Mouse (Mus musculus) left cerebral cortex, adult 11 months (tissue): ENCODE results near the gene Pth2.
"Not testable (repeated sequence)": the region's sequence is repeated elsewhere in the genome, so short reads cannot be mapped to it uniquely, and the experiment has no call there.

Experiments used
- DNase-seq: peaks from one replicate; pipeline ENCODE4 v3.0.0; 2022; ENCODE audit warnings: low spot score

Gene Pth2

GRCm38 (mm10) chr7:45154096-45154992 is 26.5 kb upstream of the Pth2 start, which contains the start of the genes Pih1d1 and Aldh16a1:
Pih1d1 (plus strand) TSS chr7:45154303.
Aldh16a1 (minus strand) TSS chr7:45154584.
- DNase-seq: peak; percentile 95

- no peak for DNase-seq
These were observed 25.7 kb upstream of the Pth2 start for GRCm38 (mm10) chr7:45154993-45155514.

- DNase-seq: no peak
These were observed 25.2 kb upstream of the Pth2 start for GRCm38 (mm10) chr7:45155590-45155989.

GRCm38 (mm10) chr7:45156206-45156605 is 24.6 kb upstream of the Pth2 start:
- DNase-seq: no peak

GRCm38 (mm10) chr7:45157459-45157858 is 23.3 kb upstream of the Pth2 start:
- no peak for DNase-seq

GRCm38 (mm10) chr7:45158991-45159390 is 21.8 kb upstream of the Pth2 start:
- DNase-seq: no peak

- no peak for DNase-seq
These were observed 20.4 kb upstream of the Pth2 start for GRCm38 (mm10) chr7:45160316-45160800.

GRCm38 (mm10) chr7:45160866-45161265 is 19.9 kb upstream of the Pth2 start:
- no peak for DNase-seq

- DNase-seq: peak; percentile 83
These were observed 19.0 kb upstream of the Pth2 start for GRCm38 (mm10) chr7:45161612-45162473.

GRCm38 (mm10) chr7:45162551-45162950 is 18.2 kb upstream of the Pth2 start:
- DNase-seq: no peak

- DNase-seq: no peak
These were observed 17.7 kb upstream of the Pth2 start for GRCm38 (mm10) chr7:45162996-45163615.

- no peak for DNase-seq
These were observed 16.9 kb upstream of the Pth2 start, which contains the start of gene Slc17a7 for GRCm38 (mm10) chr7:45163735-45164490. Slc17a7 (plus strand) TSS chr7:45163949.

- DNase-seq: no peak
These were observed 16.0 kb upstream of the Pth2 start for GRCm38 (mm10) chr7:45164833-45165232.

- DNase-seq: no peak
These were observed 15.1 kb upstream of the Pth2 start for GRCm38 (mm10) chr7:45165701-45166100.

- no peak for DNase-seq
These were observed 13.8 kb upstream of the Pth2 start for GRCm38 (mm10) chr7:45166950-45167401.

- DNase-seq: no peak
These were observed 12.9 kb upstream of the Pth2 start for GRCm38 (mm10) chr7:45167761-45168445.

- DNase-seq: no peak
These were observed 12.1 kb upstream of the Pth2 start for GRCm38 (mm10) chr7:45168656-45169055.

- peak; percentile 59 for DNase-seq
These were observed 11.3 kb upstream of the Pth2 start for GRCm38 (mm10) chr7:45169495-45169894.

- no peak for DNase-seq
These were observed 7.8 kb upstream of the Pth2 start for GRCm38 (mm10) chr7:45172974-45173373.

- not testable (repeated sequence) for DNase-seq
These were observed 7.0 kb upstream of the Pth2 start for GRCm38 (mm10) chr7:45173772-45174171.
